Mouse (Mus musculus) liver, embryonic 14.5 days (tissue): Measurements from ENCODE around the gene Sde2.

ENCODE experiments used
- CTCF ChIP-seq: IDR thresholded peaks from 2 replicates; pipeline ENCODE4 v1.5.1; 2016; ENCODE audit warnings: antibody characterized with exemption, low read depth, control low read depth
- EP300 ChIP-seq: IDR thresholded peaks from 2 replicates; pipeline ENCODE4 v1.6.1; 2016; ENCODE audit warnings: antibody characterized with exemption, low read depth

- no peak for TF ChIP-seq CTCF
- no peak for TF ChIP-seq EP300
Observed at GRCm38 (mm10) chr1:180839201-180839910, 11.6 kb upstream of the Sde2 start.
